Mouse (Mus musculus) spleen, postnatal 10 days (tissue): ENCODE measurements around the gene Dctn3.
"Not testable (repeated sequence)": the region's sequence is repeated elsewhere in the genome, so short reads cannot be mapped to it uniquely, and the experiment has no call there.

Experiments
- DNase-seq, 2 experiments: peaks; one replicate each; pipeline ENCODE4 v3.0.0; 2021 to 2022; ENCODE audit warnings: low spot score in 2 of 2

The Dctn3 gene

DNA sequence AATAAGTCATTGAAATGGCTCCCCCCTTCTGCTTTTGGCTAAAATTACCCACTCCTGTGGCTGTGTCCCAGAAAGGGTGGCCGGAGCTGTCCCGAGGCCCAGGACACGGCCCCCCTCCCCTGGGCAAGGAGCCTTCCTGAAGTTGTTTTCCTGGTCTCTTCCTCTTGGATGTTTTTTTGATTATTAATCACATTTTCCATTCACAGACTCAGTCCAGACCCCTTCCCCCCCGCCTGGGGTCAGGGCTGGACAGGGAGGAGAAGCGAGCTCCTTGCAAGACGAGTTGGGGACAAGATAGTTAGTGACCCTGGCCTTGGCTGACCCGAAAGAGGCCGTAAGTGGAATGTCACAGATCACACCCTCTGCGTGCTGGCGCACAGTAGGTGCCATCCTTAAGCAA lies 23.2 kb downstream of the Dctn3 start, which contains the start of gene Il11ra1:
Il11ra1 (plus strand) TSS at position 207 of the 400 bp plus-strand sequence.
- not testable (repeated sequence) for DNase-seq

DNA sequence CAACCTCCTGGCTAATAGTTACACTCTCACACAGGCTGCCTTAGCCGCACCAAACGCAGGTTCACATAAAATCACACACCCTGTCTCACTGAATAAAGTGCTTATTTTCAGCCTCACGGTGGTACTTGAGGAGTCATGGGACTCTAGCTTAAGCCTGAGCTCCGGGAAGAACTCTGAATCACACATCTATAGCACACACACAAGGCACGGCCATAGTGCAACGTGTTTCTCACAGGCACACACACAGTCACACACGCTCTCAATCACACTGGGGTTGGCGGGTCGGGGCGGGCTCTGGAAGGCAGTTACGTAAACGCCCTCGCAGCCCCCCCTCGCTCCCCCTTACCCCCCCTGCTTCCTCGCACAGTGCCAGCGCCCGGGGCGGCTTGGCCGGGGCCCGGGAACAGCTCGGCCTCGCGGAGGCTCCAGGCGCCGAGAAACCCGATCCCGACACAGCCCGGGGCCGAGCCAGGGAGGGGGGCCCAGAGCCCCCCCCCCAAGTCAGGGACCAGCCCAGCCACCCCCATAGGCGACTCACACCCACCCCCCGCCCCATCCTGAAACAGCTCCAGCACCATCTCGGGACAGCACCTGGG lies 24.5 kb downstream of the Dctn3 start:
- DNase-seq = not testable (repeated sequence)

DNA sequence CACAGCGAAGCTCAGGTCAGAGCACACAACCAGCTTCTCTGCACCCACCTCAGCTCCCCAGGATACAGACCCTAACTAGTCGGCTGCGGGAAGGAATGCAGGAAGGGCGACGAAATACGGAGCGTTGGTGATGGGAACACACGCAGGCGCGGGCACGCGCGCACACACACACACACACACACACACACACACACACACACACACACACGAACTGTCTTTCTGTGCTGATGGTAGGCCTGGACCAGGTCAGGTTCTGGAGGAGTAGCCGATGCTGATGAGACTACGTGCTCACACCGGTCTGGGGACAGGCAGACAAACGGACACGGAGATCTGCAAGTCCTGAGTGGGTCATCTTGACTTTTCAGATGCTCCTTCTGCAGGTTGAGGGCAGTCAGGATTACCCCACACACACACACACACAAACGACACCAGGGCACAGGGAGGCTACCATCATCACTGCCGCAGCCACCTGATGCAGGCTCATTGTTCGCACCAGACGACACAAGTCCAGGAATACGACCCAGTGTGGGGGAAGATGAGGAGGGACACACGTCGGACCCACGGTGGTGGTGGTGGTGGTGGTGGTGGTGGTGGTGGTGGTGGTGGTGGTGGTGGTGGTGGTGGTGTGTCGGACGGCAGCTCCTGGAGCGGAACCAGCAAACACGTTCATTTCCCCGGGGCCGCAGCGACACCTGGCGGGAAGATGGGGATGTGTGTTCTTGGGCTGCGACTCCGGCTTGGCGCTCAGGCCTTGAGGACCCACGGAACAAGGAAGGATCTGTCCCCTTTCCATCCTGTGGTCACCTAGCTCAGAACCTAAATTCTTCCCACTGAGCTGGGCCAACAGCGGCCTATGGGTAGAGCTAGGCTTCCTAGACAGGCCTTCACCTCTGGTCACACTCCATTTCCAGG lies 25.8 kb downstream of the Dctn3 start, which contains the start of gene Cntfr:
Cntfr (minus strand) TSS at position 160 of the 912 bp plus-strand sequence.
- peak; percentile 52 to 81 for DNase-seq

DNA sequence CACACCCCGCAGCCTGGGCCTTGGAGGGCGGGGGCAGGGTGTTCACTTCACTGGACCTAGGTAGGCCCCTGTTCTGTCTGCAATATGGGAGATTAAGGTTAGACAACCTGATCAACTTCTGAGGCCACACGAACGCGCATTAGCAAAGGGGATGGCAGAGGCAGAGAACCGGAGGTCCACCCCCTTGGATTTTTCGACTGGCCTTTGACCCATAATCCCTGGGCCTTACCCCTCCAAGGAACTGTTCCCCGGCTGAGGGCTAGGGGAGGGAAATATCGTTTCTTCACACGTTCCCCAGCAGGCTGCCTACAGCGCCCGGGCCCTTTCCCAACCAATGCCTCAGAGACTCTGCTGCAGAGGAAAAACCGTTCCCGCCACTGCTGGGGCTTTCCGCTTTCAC lies 26.5 kb downstream of the Dctn3 start:
- DNase-seq = not testable (repeated sequence)

DNA sequence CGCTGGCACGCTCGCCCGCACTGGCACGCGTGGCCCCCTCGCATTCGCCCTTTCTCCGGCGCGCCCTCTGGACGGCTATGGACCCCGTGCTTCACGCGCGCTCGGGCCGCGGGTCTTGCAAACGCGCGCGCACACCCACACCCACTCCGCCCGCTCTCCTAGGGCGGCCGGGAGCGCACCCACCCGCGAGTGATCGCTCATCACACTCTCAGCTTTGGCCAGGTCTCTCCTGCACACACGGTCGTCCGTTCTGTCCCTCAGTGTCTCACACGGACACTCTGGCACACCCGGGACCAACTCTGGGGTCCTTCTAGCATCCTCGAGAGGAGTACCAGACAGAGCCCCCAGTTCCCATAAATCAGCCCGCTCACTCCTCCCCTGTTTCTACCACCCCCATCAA lies 27.2 kb downstream of the Dctn3 start:
- not testable (repeated sequence) for DNase-seq

DNA sequence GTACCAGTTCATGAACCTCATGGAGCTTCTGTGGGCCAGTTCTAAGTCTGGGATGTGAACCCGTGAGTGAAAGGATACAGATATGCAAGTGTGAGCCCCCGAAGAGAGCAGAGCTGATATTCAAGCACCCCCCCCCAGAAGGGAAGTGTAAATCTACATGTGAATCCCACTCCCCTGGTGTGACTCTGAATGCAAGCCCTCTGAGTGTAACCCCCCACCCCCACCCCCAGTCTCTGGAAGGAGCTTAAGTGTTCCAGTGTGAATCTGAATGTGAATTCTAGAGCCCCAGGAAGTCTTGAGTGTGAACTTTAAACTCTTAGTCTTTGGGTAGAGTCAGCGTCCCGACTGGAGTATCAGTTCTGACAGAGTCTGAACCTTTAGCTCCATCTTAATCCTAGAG lies 29.5 kb downstream of the Dctn3 start:
- DNase-seq = not testable (repeated sequence)

DNA sequence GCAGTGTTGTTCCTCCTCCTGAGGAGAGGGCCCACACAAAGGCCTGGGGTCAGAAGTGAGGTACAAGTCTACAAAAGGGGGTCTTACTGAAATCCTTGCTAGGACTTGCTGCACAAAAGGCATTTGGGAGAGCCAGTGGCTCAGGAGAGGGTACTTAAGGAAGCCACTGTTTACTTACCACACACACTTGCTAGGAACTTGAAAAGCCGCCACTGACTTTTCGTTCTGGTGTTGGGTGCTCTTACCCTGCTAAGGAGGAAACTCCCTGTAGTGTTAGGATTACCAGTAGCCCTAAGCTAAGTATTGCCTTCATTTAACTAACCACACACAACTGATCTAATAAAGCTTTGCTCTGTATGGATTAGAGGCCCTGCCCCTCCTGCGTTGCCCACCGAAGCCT lies 33.0 kb downstream of the Dctn3 start:
- DNase-seq = not testable (repeated sequence)

DNA sequence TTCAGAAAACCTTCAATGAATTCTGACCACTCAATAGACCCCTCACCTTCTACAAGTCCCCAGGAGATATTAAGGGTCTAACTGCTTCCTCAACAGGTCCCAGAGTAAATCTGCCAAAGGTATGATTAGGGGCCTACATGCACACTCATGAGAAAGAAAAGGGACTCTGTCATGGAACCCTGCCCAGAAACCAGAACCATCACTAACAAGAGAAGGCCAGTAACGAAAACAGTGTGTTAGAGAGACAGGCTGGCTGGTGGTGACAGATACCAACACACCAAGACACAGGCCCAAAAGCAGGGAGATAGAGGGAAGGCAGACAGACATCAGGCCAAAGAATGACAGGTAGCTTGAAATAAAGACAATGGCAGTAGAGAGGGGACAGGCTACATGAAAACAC lies 34.4 kb downstream of the Dctn3 start:
- DNase-seq = not testable (repeated sequence)

DNA sequence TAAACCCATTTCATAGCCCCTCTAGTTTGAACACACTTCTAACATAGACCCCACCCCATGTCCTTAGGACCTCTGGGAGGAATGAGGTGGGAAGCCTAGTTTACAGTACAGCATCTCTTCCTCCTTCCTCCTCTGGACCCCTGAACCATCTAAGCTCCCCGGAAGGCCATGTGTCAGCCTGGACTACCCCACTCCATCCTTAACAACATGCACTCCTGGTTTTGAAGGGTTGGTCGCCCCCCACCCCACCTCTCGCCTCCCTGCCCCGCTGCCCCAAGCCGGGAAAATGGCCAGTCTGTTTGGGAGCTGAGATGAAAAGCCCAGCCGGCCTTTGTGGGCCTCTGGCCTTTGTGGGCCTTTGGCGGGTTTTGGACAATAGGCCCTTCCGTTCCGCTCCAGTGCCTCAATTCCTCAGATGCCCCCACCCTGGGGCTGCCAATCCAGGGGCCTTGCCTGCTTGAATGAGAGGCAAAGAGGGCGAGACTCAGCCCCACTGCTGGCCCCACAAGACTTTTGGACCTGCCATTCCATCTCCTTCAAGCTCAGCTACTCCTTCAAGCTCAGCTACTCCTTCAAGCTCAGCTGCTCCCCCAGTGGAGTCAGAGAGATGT lies 37.0 kb downstream of the Dctn3 start:
- not testable (repeated sequence) for DNase-seq

DNA sequence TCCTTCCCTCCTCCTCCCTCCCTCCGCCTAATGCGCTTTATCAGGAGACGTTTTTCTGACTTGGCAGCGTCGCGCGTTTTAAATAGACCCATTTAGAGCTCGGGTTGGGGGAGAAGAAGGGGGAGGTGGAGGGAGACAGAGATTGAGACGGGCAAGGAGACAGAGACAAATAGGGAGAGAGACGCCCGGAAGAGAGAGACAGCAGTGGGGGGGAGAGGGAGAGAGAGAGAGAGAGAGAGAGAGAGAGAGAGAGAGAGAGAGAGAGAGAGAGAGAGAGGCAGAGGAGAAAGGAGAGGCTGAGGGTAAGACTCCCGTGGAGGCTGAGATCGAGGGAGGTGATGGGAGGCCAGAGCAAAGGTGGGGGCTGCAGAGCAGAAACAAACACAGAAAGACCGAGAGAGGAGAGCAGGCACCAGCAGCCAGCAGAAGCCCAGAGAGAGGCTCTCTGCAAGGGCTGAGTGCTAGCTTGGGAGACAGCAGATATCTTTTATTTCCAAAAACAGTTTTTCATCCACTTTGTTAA lies 38.0 kb downstream of the Dctn3 start:
- not testable (repeated sequence) for DNase-seq

DNA sequence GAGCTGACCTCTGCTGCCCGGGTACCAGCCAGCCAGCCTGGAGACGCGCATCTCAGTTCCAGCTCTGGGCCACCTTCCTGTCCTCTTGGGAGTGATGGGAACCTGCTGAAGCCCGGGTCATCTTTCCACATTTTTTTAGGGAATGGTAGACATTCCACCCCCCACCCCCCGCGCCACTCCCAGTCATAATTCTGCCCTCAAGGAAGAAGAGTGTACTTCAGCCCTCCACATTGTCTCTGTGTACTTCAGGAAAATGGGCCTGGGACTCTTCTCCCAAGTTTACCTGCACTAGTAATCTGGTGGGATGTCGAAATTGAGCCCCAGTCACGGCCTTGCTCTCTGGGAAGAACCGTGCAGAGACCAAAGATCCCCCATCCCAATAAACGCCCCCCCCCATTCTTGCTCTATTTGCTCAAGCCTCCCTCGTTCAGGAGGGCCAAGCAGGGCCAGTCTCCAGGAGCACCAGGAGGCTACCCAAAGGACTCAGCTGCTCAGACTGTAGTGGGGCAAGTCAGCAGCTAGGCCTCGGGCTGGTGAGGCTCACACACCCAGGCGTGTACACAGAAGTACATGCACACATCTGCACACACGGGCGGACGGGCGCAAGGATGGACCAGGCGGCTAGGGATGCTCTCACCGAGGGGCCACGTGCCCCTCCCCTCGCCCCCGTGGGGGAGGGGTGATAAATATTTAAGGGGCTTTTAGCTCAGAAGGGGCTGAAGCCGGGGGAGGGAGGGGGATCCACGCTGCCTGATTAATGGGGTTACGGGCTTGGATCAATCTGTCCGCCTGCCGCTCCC lies 38.6 kb downstream of the Dctn3 start:
- DNase-seq = not testable (repeated sequence)

DNA sequence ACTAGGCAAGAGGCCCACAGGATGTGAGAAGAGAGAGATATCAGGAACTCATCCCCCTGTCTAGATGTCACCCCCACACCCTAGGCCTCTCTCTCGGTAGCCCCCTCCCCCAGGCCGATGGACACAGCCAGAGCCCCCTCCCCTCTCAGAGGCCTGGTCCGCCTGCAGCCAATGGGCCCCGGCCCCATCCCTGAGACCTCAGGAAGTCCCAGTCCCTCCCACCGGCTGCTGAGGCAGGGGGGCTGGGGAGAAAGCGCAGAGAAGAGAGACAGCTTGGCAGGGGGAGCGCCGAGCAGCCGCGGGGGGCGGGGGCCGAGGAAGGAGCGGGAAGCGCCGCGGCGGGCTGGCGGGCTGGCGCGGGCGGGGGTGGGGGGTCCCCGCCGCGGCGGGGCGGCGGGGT lies 39.7 kb downstream of the Dctn3 start:
- not testable (repeated sequence) for DNase-seq

DNA sequence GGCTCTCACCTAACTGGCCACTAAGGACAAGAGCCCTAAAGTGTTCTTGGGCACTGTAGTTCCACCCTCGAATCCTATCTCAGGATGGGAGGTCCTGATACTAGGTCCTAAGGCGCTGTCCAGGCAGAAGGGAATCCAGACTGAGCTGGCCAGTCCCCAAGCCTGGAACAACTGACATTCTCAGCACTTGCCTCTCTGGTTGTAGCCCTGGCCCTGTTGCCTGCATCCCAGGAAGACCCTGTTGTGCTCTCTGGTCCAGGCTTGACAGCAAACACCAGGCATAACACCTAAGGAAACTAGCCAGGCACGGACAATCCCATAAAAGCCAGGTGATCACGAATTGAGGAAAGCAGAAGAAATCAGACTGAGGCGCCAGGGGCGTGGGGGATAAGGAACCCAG lies 40.2 kb downstream of the Dctn3 start:
- DNase-seq = no peak

DNA sequence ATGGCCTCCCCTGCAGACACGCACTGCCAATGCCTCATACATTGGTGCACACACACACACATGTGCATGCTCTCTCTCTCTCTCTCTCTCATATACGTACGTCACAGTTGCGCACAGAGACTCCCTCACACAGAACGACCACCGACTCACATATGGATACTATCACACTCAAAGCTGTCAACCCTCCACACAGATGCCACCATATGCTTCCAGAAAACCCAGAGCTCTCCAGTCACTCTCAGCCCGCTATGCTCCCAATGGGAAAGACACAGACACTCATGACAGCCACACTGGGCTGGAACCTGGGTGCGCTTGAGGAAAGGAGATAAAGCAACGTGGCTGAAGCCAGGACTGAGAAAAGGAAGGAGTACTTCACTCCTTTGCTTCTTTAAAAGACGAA lies 41.0 kb downstream of the Dctn3 start:
- DNase-seq = no peak

DNA sequence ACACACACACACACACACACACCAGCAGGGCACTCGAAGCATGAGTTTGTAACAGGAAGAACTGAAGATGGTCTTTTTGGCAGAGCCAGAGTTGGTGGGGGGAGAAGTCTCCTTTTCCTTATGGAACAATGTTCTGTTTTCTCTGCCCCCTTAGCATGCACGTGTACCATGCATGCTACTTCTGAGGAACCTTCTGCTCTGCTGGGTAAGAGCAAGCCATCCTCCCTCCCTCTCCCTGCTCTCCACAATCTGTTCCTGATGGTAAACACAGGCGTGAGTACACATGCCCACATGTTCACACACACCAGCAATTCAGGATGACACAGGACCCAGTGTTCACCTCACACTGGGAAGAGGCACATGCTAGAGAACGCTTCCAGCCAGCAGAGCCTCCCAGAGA lies 41.8 kb downstream of the Dctn3 start:
- no peak for DNase-seq

DNA sequence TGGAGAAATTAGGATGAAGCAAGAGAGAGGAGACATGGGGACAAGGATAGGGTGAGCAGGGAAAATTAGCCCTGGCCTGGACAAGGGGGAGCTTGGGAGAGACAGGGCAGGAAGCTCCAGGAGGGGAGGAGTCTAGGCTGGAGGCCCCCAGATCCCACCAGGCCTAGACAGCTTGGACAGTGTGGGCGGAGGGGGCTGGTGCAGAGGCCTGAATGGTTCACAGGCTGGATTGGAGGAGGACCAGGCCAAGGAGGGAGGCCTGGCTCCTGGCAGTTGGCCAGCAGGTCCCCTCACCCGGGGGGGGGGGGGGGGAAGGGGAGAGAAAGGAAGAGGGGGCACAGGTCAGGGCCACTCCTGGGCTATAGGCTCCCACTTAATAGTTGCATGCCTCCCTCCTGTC lies 43.7 kb downstream of the Dctn3 start:
- DNase-seq = no peak

DNA sequence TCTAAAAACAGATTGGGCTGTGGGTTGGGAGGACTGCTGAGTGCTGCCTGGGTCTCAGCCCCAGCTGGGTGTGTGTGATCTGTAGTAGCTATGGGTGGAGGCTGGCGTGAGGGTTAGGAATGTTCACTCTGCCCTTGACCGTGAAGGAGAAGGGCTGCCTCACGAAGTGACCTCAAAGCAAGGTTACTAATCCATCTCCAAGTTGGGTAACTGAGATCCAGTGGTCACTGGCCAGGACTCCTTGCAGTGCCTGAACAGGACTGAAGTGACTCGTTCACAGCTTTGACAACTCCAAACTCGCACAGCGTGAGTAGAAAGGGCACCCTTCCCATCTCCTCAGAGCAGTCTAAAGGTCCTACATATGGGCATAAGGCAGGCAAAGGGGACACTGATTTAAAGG lies 44.1 kb downstream of the Dctn3 start:
- no peak for DNase-seq

DNA sequence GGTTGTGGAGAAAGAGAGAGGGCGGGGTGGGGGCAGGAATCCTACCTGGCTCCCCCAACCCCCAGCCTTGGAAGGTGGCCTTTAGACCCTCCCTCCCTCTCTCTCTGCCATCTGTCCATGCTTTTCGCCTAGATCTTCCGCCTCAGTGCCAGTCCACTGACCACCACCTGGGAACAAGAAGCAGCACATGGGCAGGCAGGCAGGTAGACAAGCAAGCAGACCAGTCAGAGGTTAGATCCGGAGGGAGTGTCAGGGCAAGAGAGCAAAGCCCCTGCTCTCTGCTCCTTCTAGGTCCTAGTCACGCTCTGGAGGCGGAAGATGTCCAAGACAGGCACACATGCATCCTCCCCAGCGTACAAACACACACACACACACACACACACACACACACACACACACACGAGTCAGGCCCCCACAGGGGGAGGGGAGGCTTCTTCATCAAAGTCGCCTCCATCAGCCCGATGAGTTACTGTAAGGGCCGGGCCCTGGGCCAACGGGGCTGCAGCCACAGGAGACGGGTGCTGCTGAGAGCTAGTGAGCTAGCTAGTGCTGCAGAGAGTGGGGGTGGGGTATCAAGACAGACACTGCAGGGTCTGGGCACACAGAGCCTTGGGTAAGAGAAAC lies 45.9 kb downstream of the Dctn3 start:
- DNase-seq = no peak

DNA sequence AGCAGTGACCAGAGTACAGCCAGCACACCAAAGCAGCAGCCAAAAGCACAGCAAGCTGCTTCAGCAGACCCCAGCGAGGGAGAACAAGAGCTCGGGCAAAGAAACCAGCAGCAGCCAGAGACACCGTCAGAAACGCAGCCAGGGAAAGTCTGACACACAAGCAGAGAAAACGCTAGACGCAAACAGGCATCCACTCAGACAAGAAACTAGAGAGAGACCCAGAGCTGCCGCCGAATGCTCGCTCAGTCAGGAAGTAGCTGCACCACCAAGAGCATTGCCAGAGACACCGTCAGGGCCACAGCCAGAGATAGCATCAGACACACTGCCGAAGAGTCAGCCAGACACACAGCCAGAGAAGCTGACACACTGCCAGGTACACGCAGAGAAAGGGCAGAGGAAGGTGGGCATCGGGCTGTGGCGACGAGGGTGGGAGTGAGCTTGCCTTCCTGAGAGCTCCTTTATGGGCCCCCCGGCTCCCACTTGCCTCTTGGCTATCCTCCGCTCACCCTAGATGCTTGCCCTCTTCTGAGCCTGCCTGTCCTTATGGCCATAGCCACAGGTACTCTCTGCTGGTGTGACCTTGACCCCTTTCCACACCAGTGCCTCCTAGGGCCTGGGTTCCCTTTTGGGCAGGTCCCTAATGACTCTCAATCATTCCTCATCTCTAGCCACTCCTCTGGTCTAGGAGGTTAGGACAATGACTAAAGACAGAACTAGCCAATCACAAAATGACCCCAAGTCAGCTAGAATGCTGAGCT lies 46.5 kb downstream of the Dctn3 start:
- DNase-seq = no peak

DNA sequence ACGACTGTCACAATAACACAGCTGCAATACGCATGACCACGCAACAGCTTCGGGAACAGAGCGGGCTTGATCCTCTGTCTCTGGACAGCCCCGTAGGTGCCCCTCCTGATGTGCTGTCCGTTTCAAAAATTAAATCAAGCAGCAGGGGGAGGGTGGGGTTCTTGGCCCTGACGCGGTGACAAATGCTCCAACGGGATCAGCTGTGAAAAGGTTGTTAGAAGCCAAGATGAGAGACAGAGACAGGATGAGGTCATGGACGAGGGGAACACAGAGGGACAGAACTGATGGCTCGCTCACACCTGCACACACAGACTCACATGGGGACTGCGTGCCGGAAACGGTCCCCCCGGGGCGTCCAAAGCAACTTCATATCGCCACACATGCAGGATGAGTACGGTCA lies 49.8 kb downstream of the Dctn3 start:
- no peak for DNase-seq
